In the genomic region with DNA sequence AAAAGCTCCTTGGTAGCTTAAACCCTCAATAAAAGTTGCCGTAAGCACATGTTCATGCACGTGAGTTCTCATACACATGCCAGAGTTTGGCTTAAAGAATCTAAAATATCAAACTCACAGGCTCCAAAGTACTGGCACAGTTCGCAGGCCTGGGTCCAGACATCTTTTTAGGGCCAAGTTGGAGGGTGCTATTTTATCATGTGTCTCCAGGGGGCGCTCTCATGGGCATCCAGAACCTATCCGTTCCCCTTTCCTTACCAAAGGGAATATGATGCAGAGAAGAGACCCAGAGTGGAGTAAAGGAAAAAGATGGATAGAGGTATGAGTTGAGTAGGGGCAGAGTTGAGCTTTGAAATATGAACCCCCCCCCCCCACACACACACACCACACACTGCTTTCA, we compare ENCODE assay signal across 10 mouse cellular contexts.
DNase-seq lines count a peak whose midpoint lies in the region; ATAC-seq lines count a peak whose summit lies in the region.
"Had no signal": no experiment of that assay in that cellular context is flagged by ENCODE, and none has a peak within 500 bp of the region (broad histone marks: within the 10 kb centered on the region; RNA-seq: fewer than 3 reads in every experiment).

No protein-coding gene starts in this region.

- 0 out of 2 replicates have a peak overlapping the region, but pooled peaks have one; percentile 32 for H3K27ac ChIP-seq in midbrain, embryonic 13.5 days
- H3K27ac ChIP-seq: heart, embryonic 13.5 days; liver, embryonic 13.5 days had no signal

- no peaks in the 10 kb centered on the region for H3K36me3 ChIP-seq in midbrain, embryonic 13.5 days
- H3K36me3 ChIP-seq: heart, embryonic 13.5 days; liver, embryonic 13.5 days had no signal

- DNase-seq in heart, adult 11 months: peak; percentile 87
- DNase-seq in heart, adult 8-10 months (ENCODE audit: low spot score): no peak
- peak; percentile 72 for DNase-seq in retina, embryonic 14.5 days (ENCODE audit: low spot score)
- DNase-seq in retina, postnatal 1 day: no peak
- peak; percentile 14 for DNase-seq in c-Kit-positive CD71-positive TER-119-positive erythroid progenitor cells, embryonic 14.5 days (ENCODE audit: low spot score)
- no peak for DNase-seq in layer of hippocampus, adult 9-11 months
- DNase-seq: liver, embryonic 13.5 days had no signal

- H3K9me3 ChIP-seq in midbrain, embryonic 13.5 days: no peaks in the 10 kb centered on the region
- H3K9me3 ChIP-seq: heart, embryonic 13.5 days; liver, embryonic 13.5 days had no signal

- no peak overlapping the region for H3K4me2 ChIP-seq in midbrain, embryonic 13.5 days (replicated peaks)
- H3K4me2 ChIP-seq: heart, embryonic 13.5 days; liver, embryonic 13.5 days had no signal

- no peak overlapping the region for H3K9ac ChIP-seq in midbrain, embryonic 13.5 days (replicated peaks)
- H3K9ac ChIP-seq: heart, embryonic 13.5 days; liver, embryonic 13.5 days had no signal

- H3K4me1 ChIP-seq in midbrain, embryonic 13.5 days (replicated peaks): peaks cover 25% of the 10 kb centered on the region
- H3K4me1 ChIP-seq: liver, embryonic 13.5 days had no signal

- 55% methylated on average over 5 of the region's 5 CpGs for WGBS in midbrain, embryonic 13.5 days

- H3K27me3 ChIP-seq in midbrain, embryonic 13.5 days: no peaks in the 10 kb centered on the region
- H3K27me3 ChIP-seq: heart, embryonic 13.5 days; liver, embryonic 13.5 days had no signal

- no peak for ATAC-seq in midbrain, embryonic 13.5 days
- no peak for ATAC-seq in erythroid progenitor cell, adult 5-6 weeks (replicated peaks; ENCODE audit: low FRiP score, poor library complexity, severe bottlenecking)

- no peak overlapping the region for H3K4me3 ChIP-seq in midbrain, embryonic 13.5 days (replicated peaks)
- H3K4me3 ChIP-seq: heart, embryonic 13.5 days; liver, embryonic 13.5 days had no signal

Comparison
In these comparisons a context has a peak if more than half of its experiments do, and no peak if none do; other contexts are left out.
1. DNase-seq: peak in heart, adult 11 months (single experiment), retina, embryonic 14.5 days (single experiment) and c-Kit-positive CD71-positive TER-119-positive erythroid progenitor cells, embryonic 14.5 days (single experiment); none in heart, adult 8-10 months (single experiment), retina, postnatal 1 day (single experiment) and layer of hippocampus, adult 9-11 months (single experiment).